Mouse (Mus musculus): ENCODE results near the gene Ogdhl. TPM values are rescaled to one million over a fixed set of nuclear protein-coding genes. Genes with fewer than 3 reads are reported as not detected.

The Ogdhl gene
- polyA plus RNA-seq, 1 experiment, result 3.7 TPM

GRCm38 (mm10) chr14:32369756-32370155, 47.9 kb downstream of the Ogdhl start:
- TF ChIP-seq MAX (IDR thresholded peaks at IDR 0.05; ENCODE audit: low read depth) (no peak), TCF12 (IDR thresholded peaks at IDR 0.05; ENCODE audit: insufficient read depth, poor library complexity, severe bottlenecking) (no peak), POLR2AphosphoS2 (IDR thresholded peaks at IDR 0.05; ENCODE audit: insufficient read length, low read depth) (no peak), SRF (IDR thresholded peaks at IDR 0.05; ENCODE audit: control insufficient read depth, insufficient read length, low read depth) (no peak), REST (IDR thresholded peaks at IDR 0.05; ENCODE audit: insufficient read depth, insufficient read length) (no peak), TCF3 (IDR thresholded peaks at IDR 0.05; ENCODE audit: insufficient read length, low read depth) (no peak), MYOG (IDR thresholded peaks at IDR 0.05; ENCODE audit: control insufficient read depth in 1 of 3, insufficient read depth in 1 of 3, insufficient read length in 2 of 3, low read depth in 2 of 3) (no peak), POLR2A (IDR thresholded peaks at IDR 0.05; ENCODE audit: insufficient read length, low read depth) (no peak), MYOD1 (IDR thresholded peaks at IDR 0.05; ENCODE audit: control insufficient read depth in 1 of 3, insufficient read length in 2 of 3, low read depth in 2 of 3) (no peak)
- Histone ChIP-seq H3K4me2 (ENCODE audit: low read depth) (no peak overlapping the region), H3K27me3 (ENCODE audit: control insufficient read depth, insufficient read depth, insufficient read length) (peaks cover 17% of the 10 kb centered on the region), H3K79me2 (ENCODE audit: control insufficient read depth, insufficient read depth) (no peaks in the 10 kb centered on the region), H3K4me3 (no peak overlapping the region), H3K36me3 (ENCODE audit: control insufficient read depth, insufficient read depth) (no peaks in the 10 kb centered on the region), H3ac (ENCODE audit: control insufficient read depth, insufficient read length) (no peak overlapping the region)

- TF ChIP-seq MAX (IDR thresholded peaks at IDR 0.05; ENCODE audit: low read depth), result no peak
- TF ChIP-seq TCF12 (IDR thresholded peaks at IDR 0.05; ENCODE audit: insufficient read depth, poor library complexity, severe bottlenecking), result no peak
- no peak for TF ChIP-seq REST (IDR thresholded peaks at IDR 0.05; ENCODE audit: insufficient read depth, insufficient read length)
- no peak for TF ChIP-seq E2F4 (IDR thresholded peaks at IDR 0.05; ENCODE audit: insufficient read depth)
- TF ChIP-seq CEBPB (IDR thresholded peaks at IDR 0.05; ENCODE audit: insufficient read depth, poor library complexity, severe bottlenecking), result no peak
- no peak for TF ChIP-seq TCF3 (IDR thresholded peaks at IDR 0.05; ENCODE audit: insufficient read length, low read depth)
- TF ChIP-seq POLR2AphosphoS2 (IDR thresholded peaks at IDR 0.05; ENCODE audit: insufficient read length, low read depth), result no peak
- TF ChIP-seq POLR2A (IDR thresholded peaks at IDR 0.05; ENCODE audit: insufficient read length, low read depth), result no peak
- no peak for TF ChIP-seq SRF (IDR thresholded peaks at IDR 0.05; ENCODE audit: control insufficient read depth, insufficient read length, low read depth)
- no peak for TF ChIP-seq MYOD1 (IDR thresholded peaks at IDR 0.05; ENCODE audit: control insufficient read depth in 1 of 3, insufficient read length in 2 of 3, low read depth in 2 of 3)
- TF ChIP-seq MYOG (IDR thresholded peaks at IDR 0.05; ENCODE audit: control insufficient read depth in 1 of 3, insufficient read depth in 1 of 3, insufficient read length in 2 of 3, low read depth in 2 of 3), result no peak
- no peak for TF ChIP-seq USF1 (IDR thresholded peaks at IDR 0.05; ENCODE audit: low read depth)
- Histone ChIP-seq H3K36me3 (ENCODE audit: control insufficient read depth, insufficient read depth) (no peaks in the 10 kb centered on the region), H3K79me2 (ENCODE audit: control insufficient read depth, insufficient read depth) (no peaks in the 10 kb centered on the region), H3K4me2 (ENCODE audit: low read depth) (no peak overlapping the region), H3ac (ENCODE audit: control insufficient read depth, insufficient read length) (no peak overlapping the region), H3K4me3 (no peak overlapping the region), H3K27me3 (ENCODE audit: control insufficient read depth, insufficient read depth, insufficient read length) (peaks cover 29% of the 10 kb centered on the region)
Measured at GRCm38 (mm10) chr14:32372510-32372909, 50.7 kb downstream of the Ogdhl start.

GRCm38 (mm10) chr14:32379395-32380098, 57.7 kb downstream of the Ogdhl start:
- no peak overlapping the region for H3ac ChIP-seq (ENCODE audit: control insufficient read depth, insufficient read length)
- no peak overlapping the region for H3K4me2 ChIP-seq (ENCODE audit: low read depth)
- H3K79me2 ChIP-seq (ENCODE audit: control insufficient read depth, insufficient read depth), result no peaks in the 10 kb centered on the region
- no peak overlapping the region for H3K4me3 ChIP-seq
- no peaks in the 10 kb centered on the region for H3K36me3 ChIP-seq (ENCODE audit: control insufficient read depth, insufficient read depth)
- peaks cover 57% of the 10 kb centered on the region for H3K27me3 ChIP-seq (ENCODE audit: control insufficient read depth, insufficient read depth, insufficient read length)
- TF ChIP-seq TCF3 (IDR thresholded peaks at IDR 0.05; ENCODE audit: insufficient read length, low read depth) (no peak), MYOD1 (IDR thresholded peaks at IDR 0.05; ENCODE audit: control insufficient read depth in 1 of 3, insufficient read length in 2 of 3, low read depth in 2 of 3) (no peak), USF1 (IDR thresholded peaks at IDR 0.05; ENCODE audit: low read depth) (no peak), SRF (IDR thresholded peaks at IDR 0.05; ENCODE audit: control insufficient read depth, insufficient read length, low read depth) (no peak), E2F4 (IDR thresholded peaks at IDR 0.05; ENCODE audit: insufficient read depth) (no peak), POLR2A (IDR thresholded peaks at IDR 0.05; ENCODE audit: insufficient read length, low read depth) (no peak), MYOG (IDR thresholded peaks at IDR 0.05; ENCODE audit: control insufficient read depth in 1 of 3, insufficient read depth in 1 of 3, insufficient read length in 2 of 3, low read depth in 2 of 3) (no peak), CEBPB (IDR thresholded peaks at IDR 0.05; ENCODE audit: insufficient read depth, poor library complexity, severe bottlenecking) (no peak), POLR2AphosphoS2 (IDR thresholded peaks at IDR 0.05; ENCODE audit: insufficient read length, low read depth) (no peak), TCF12 (IDR thresholded peaks at IDR 0.05; ENCODE audit: insufficient read depth, poor library complexity, severe bottlenecking) (no peak), MAX (IDR thresholded peaks at IDR 0.05; ENCODE audit: low read depth) (no peak), REST (IDR thresholded peaks at IDR 0.05; ENCODE audit: insufficient read depth, insufficient read length) (no peak)

GRCm38 (mm10) chr14:32380099-32380480, 58.3 kb downstream of the Ogdhl start:
- Histone ChIP-seq H3ac (ENCODE audit: control insufficient read depth, insufficient read length) (no peak overlapping the region), H3K27me3 (ENCODE audit: control insufficient read depth, insufficient read depth, insufficient read length) (peaks cover 53% of the 10 kb centered on the region), H3K4me3 (no peak overlapping the region), H3K4me2 (ENCODE audit: low read depth) (no peak overlapping the region), H3K36me3 (ENCODE audit: control insufficient read depth, insufficient read depth) (no peaks in the 10 kb centered on the region), H3K79me2 (ENCODE audit: control insufficient read depth, insufficient read depth) (no peaks in the 10 kb centered on the region)
- TF ChIP-seq SRF (IDR thresholded peaks at IDR 0.05; ENCODE audit: control insufficient read depth, insufficient read length, low read depth) (no peak), TCF3 (IDR thresholded peaks at IDR 0.05; ENCODE audit: insufficient read length, low read depth) (no peak), E2F4 (IDR thresholded peaks at IDR 0.05; ENCODE audit: insufficient read depth) (no peak), MYOD1 (IDR thresholded peaks at IDR 0.05; ENCODE audit: control insufficient read depth in 1 of 3, insufficient read length in 2 of 3, low read depth in 2 of 3) (no peak), REST (IDR thresholded peaks at IDR 0.05; ENCODE audit: insufficient read depth, insufficient read length) (no peak), MAX (IDR thresholded peaks at IDR 0.05; ENCODE audit: low read depth) (no peak), TCF12 (IDR thresholded peaks at IDR 0.05; ENCODE audit: insufficient read depth, poor library complexity, severe bottlenecking) (no peak), USF1 (IDR thresholded peaks at IDR 0.05; ENCODE audit: low read depth) (no peak), POLR2AphosphoS2 (IDR thresholded peaks at IDR 0.05; ENCODE audit: insufficient read length, low read depth) (no peak), POLR2A (IDR thresholded peaks at IDR 0.05; ENCODE audit: insufficient read length, low read depth) (no peak), CEBPB (IDR thresholded peaks at IDR 0.05; ENCODE audit: insufficient read depth, poor library complexity, severe bottlenecking) (no peak), MYOG (IDR thresholded peaks at IDR 0.05; ENCODE audit: control insufficient read depth in 1 of 3, insufficient read depth in 1 of 3, insufficient read length in 2 of 3, low read depth in 2 of 3) (no peak)

Data from myocyte (in vitro differentiated cells).